Mouse (Mus musculus) hindbrain, embryonic 12.5 days (tissue): ENCODE measurements around the gene Kank4. TPM values are rescaled to one million over a fixed set of nuclear protein-coding genes. Genes with fewer than 3 reads are reported as not detected.
"Not testable (repeated sequence)": the region's sequence is repeated elsewhere in the genome, so short reads cannot be mapped to it uniquely, and the experiment has no call there.

Experiments
- ATAC-seq: fragments of 200-750 bp; cut with Nextera tagmentation; 2 replicates; pipeline ENCODE4 v1.8.0; 2017; ENCODE audit warnings: moderate TSS enrichment; ENCODE audit not compliant: low FRiP score
- H3K27ac ChIP-seq: fragments of 300-500 bp; sonication (generic); 2 replicates; pipeline ENCODE4 v1.5.1; 2016; ENCODE audit warnings: mild to moderate bottlenecking
- H3K27me3 ChIP-seq: fragments of 300-500 bp; sonication (generic); 2 replicates; pipeline ENCODE4 v1.6.1; 2016; ENCODE audit warnings: mild to moderate bottlenecking
- H3K36me3 ChIP-seq: fragments of 300-500 bp; sonication (generic); 2 replicates; pipeline ENCODE4 v1.6.1; 2016; ENCODE audit warnings: mild to moderate bottlenecking
- H3K4me1 ChIP-seq: fragments of 300-500 bp; sonication (generic); 2 replicates; pipeline ENCODE4 v1.6.1; 2016
- H3K4me2 ChIP-seq: fragments of 300-500 bp; sonication (generic); replicated peaks from 2 replicates; pipeline ENCODE4 v1.6.1; 2016; ENCODE audit warnings: mild to moderate bottlenecking
- H3K4me3 ChIP-seq: fragments of 300-500 bp; sonication (generic); 2 replicates; pipeline ENCODE4 v1.5.1; 2016; ENCODE audit warnings: mild to moderate bottlenecking
- H3K9ac ChIP-seq: fragments of 300-500 bp; sonication (generic); 2 replicates; pipeline ENCODE4 v1.6.1; 2016; ENCODE audit warnings: mild to moderate bottlenecking, moderate library complexity
- H3K9me3 ChIP-seq: fragments of 300-500 bp; sonication (generic); replicated peaks from 2 replicates; pipeline ENCODE4 v1.6.1; 2016; ENCODE audit warnings: mild to moderate bottlenecking
- whole genome bisulfite sequencing: fragments of 180-500 bp; shearing (Covaris S2); methylation state at CpG from one replicate; pipeline ENCODE4 v1.1.7; 2016; 5-methylcytosine and 5-hydroxymethylcytosine counted together
- polyA plus RNA-seq: library from polyadenylated mRNA; unstranded; fragments of >200 nt; fragmentation: Nextera tagmentation; extraction: Ambion mirVana; gene quantifications from 2 replicates; pipeline ENCODE4 v1.2.1, GENCODE M21; 2016

Kank4 gene
- polyA plus RNA-seq, 1 experiment from 2014 or later = 1.5 TPM

DNA sequence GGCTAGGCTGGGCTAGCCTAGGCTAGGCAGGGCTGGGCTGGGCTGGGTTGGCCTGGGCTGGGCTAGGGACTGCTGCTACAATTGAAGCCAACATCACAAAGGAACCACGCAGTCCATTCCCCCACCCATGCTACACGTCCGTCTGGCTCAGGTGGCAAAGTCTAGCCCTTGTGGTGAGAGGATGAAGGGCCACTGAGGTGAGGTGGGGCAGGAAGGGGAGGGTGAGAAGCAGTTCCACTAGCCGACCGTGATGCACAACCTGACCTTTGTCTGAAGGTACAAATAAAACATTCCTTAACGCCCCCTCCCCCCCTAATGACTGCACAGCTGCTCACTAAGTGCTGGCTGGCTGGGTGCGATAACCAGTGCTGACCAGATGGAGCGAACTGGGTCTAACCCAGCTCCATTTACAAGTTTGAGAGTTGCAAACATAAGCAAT is 28.4 kb upstream of the Kank4 start:
- no peaks in the 10 kb centered on the region for H3K9me3 ChIP-seq
- peaks cover under 1% of the 10 kb centered on the region for H3K4me1 ChIP-seq
- no peak overlapping the region for H3K9ac ChIP-seq
- no peak for ATAC-seq
- 82% methylated on average over 8 of the region's 8 CpGs for WGBS
- H3K27me3 ChIP-seq = peaks cover 4% of the 10 kb centered on the region; the same call in 1 of the 2 replicates
- H3K27ac ChIP-seq = no peak overlapping the region
- H3K4me3 ChIP-seq = no peak overlapping the region
- H3K36me3 ChIP-seq = no peaks in the 10 kb centered on the region
- no peak overlapping the region for H3K4me2 ChIP-seq

DNA sequence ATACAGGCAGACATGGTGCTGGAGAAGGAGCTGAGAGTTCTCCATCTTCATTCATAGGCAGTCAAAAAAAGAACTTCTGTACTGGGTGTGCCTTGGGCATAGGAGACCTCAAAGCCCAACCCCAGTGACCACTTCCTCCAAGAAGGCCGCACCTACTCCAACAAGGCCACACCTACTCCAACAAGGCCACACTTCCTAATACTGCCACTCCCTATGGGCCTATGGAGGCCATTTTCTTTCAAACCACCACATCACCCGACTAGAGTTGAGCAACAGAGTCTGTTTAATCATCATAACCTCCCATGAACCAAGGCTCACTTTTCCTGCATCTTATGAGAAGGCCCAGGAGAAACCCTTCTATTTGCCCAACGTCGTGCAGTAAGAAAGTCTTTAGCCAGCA is 27.9 kb upstream of the Kank4 start:
- peaks cover 4% of the 10 kb centered on the region; the same call in 1 of the 2 replicates for H3K27me3 ChIP-seq
- no peak for ATAC-seq
- no peak overlapping the region for H3K9ac ChIP-seq
- no peaks in the 10 kb centered on the region for H3K36me3 ChIP-seq
- WGBS = 88% methylated on average over 4 of the region's 4 CpGs
- peaks cover 5% of the 10 kb centered on the region for H3K4me1 ChIP-seq
- H3K4me2 ChIP-seq = no peak overlapping the region
- no peak overlapping the region for H3K27ac ChIP-seq
- H3K9me3 ChIP-seq = no peaks in the 10 kb centered on the region
- no peak overlapping the region for H3K4me3 ChIP-seq

DNA sequence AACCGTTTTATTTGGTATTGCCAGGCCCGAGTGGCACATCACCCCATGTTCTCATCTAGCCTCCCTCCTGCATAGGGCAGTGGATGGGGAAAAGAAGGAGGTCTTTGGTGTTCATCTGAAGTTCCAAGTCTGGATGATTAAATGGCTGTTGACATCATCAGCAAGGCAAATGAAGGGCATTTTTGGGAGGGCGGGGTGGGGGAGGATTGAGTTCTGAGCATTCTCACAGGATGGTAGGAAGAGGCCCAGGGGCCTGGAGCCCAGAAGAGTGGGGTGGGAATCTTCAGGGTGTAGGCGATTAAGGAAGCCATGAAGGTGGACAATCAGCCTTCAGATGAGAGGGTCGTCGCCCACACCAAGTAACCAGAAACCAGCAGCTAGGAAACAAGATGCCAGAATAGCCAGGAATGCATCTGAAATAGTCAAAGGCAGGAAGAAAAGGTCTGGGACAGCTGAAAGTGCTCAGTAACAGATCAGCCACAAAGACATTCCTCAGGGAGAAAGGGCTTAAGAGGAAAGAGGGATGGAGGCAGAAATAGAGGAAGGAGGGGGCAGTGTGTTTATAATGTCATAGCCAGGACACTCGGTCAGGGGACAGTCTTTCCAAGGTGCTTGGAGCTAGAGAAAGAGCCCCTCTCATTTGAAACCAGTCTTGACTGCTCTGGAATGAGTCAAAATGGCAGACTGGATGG is 26.7 kb upstream of the Kank4 start:
- no peak overlapping the region for H3K4me3 ChIP-seq
- H3K9ac ChIP-seq = no peak overlapping the region
- H3K27me3 ChIP-seq = peaks cover 4% of the 10 kb centered on the region; the same call in 1 of the 2 replicates
- WGBS = 77% methylated on average over 7 of the region's 7 CpGs
- ATAC-seq = no peak
- H3K27ac ChIP-seq = no peak overlapping the region
- H3K4me1 ChIP-seq = peaks cover 5% of the 10 kb centered on the region
- no peak overlapping the region for H3K4me2 ChIP-seq
- no peaks in the 10 kb centered on the region for H3K36me3 ChIP-seq
- no peaks in the 10 kb centered on the region for H3K9me3 ChIP-seq

DNA sequence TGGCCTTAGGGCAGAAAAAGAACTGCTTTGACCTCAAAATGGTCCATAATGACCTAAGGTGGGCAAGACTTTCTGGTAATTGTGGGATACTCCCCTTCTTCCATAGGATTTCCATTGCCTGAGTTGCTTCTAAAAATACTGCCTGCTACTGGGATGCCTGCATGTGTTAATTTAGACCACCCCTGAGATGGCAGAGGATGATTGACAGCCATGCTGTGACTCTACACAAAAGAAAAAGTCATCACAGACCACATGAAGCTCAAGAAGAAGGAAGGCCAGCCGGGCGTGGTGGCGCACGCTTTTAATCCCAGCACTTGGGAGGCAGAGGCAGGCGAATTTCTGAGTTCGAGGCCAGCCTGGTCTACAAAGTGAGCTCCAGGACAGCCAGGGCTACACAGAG is 23.9 kb upstream of the Kank4 start:
- H3K27ac ChIP-seq, H3K4me3 ChIP-seq, H3K9ac ChIP-seq, H3K4me2 ChIP-seq, H3K4me1 ChIP-seq, H3K27me3 ChIP-seq, ATAC-seq, H3K9me3 ChIP-seq, H3K36me3 ChIP-seq: not testable (repeated sequence)
- 71% methylated on average over 6 of the region's 6 CpGs for WGBS

DNA sequence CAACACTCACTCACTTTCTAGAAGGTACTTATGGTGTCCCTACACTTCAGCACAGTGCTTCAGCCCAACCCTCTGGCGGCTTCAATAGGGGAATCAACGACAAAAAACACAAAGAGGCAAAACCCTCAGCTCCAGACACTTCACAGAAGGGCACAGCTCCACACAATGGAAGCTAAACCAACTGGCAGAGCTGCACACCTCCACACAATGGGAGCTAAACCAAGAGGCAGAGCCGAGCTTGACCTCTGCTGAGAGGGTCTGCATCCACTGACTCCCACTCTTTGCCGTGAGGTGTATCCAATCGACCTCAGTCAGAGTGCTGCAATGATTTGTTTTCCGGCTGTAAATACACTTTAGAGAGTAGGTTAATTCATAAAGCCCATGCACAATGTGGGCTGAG is 23.2 kb upstream of the Kank4 start:
- Histone ChIP-seq H3K27me3 (peaks cover 4% of the 10 kb centered on the region; the same call in 1 of the 2 replicates), H3K4me3 (no peak overlapping the region), H3K4me1 (peaks cover 5% of the 10 kb centered on the region), H3K9me3 (no peaks in the 10 kb centered on the region), H3K4me2 (no peak overlapping the region), H3K36me3 (no peaks in the 10 kb centered on the region), H3K27ac (no peak overlapping the region), H3K9ac (no peak overlapping the region)
- WGBS = 35% methylated on average over 6 of the region's 6 CpGs
- no peak for ATAC-seq

DNA sequence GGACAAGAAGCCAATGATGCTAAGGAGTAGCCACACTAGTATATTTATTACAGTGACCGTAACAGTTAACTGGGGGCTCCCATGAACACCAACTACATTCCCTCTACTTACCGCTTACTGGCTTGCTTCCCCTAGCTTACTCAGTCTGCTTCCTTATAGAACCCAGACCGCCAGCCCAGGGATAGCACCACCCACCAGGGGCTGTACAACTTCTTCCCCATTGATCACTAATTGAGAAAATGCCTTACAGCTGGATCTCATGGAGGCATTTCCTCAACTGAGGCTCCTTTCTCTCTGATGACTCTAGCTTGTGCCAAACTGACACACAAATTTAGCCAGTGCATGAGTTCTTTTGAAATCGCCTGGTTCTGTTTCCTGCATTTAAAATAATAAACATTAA is 21.6 kb upstream of the Kank4 start:
- Histone ChIP-seq H3K36me3 (no peaks in the 10 kb centered on the region), H3K4me3 (no peak overlapping the region), H3K9me3 (no peaks in the 10 kb centered on the region), H3K27ac (no peak overlapping the region), H3K9ac (no peak overlapping the region), H3K4me2 (no peak overlapping the region), H3K4me1 (peaks cover 5% of the 10 kb centered on the region), H3K27me3 (0 out of 2 replicates have a peak, but pooled peaks cover 4% of the 10 kb centered on the region)
- 83% methylated on average over 4 of the region's 4 CpGs for WGBS
- no peak for ATAC-seq

DNA sequence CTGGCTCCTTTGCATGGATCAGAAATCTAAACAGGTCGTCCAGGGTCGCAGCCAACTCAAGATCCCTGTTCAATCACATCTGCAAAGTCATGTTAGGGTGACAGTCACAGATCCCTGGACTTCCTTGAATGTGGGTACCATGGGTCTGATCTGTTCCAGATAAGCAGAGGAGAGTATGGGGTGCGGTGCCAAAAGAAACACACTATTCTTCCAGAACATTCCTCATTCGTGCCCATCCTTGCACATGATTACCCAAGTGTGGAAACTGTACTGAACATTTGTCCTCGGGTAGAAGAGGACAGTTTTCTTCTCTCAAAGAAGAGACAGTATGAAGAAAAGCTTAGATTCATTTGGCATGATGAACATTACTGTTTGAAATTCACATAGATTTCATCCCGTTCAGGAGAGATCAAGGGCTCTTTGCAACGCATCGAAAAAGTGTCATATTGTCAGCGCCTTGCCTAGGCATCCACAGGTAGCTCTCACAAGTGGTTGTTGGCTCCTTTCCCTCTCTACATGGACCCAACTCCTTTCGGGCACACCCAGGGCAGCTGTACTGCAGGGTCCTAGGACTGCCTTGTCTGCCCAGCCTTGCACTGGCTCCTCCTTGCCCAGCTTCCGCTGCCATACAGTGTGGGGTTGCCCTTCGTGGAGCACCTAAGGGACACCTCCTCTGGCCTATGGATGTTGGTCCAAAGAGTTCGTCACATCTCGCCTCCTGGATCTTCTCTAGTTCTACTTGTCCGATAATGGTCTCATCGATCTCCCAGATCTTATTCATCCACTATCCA is 20.6 kb upstream of the Kank4 start:
- Histone ChIP-seq H3K9ac (no peak overlapping the region), H3K27me3 (0 out of 2 replicates have a peak, but pooled peaks cover 4% of the 10 kb centered on the region), H3K4me3 (no peak overlapping the region), H3K4me1 (peaks cover 5% of the 10 kb centered on the region), H3K27ac (no peak overlapping the region), H3K4me2 (no peak overlapping the region), H3K36me3 (no peaks in the 10 kb centered on the region), H3K9me3 (no peaks in the 10 kb centered on the region)
- no peak for ATAC-seq
- 93% methylated on average over 16 of the region's 16 CpGs for WGBS

DNA sequence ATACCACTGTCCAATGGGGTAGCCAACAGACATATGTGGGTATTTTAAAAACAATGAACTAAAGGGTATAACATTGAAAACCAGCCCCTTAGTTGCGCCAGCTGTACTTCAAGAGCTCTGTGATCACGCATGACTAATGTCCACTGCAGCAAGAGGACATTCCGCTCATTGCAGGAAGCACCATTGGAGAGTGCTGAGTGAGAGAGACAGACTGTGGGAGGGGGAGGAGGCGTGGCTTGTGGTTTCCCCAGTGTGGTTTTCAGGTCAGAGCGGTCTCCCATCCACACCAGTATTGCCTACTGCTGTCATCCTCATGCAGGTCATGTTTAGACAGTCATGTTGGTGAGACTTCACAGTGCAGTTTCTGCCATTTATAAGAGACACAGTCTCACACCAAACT is 19.2 kb upstream of the Kank4 start:
- 56% methylated on average over 5 of the region's 5 CpGs for WGBS

DNA sequence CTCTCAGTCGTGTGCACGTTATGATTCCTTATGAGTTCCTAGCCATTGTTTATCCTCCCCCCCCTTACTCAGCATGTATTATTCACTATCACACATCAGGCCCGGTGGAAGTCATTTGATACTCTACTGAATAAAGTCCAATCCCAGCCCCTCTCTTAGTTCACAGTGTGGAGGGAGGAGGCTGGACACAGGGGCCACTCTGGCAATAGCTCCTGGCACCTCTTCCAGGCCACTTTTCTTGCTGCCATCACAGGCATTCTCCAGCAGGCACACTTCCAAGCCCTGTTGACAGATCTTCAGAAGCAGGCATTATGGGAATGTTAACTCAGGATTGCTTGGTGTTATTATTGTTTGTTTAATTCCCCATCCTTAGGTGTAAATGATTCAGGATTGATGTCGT is 17.4 kb upstream of the Kank4 start:
- ATAC-seq = no peak
- Histone ChIP-seq H3K27me3 (no peaks in the 10 kb centered on the region), H3K36me3 (no peaks in the 10 kb centered on the region), H3K4me3 (no peak overlapping the region), H3K9ac (no peak overlapping the region), H3K4me2 (no peak overlapping the region), H3K27ac (no peak overlapping the region), H3K4me1 (no peaks in the 10 kb centered on the region), H3K9me3 (no peaks in the 10 kb centered on the region)
- WGBS = 66% methylated on average over 4 of the region's 4 CpGs

More for the DNA sequence above, 19.2 kb upstream of the Kank4 start:
- Histone ChIP-seq H3K27me3 (no peaks in the 10 kb centered on the region), H3K4me2 (no peak overlapping the region), H3K9me3 (no peaks in the 10 kb centered on the region), H3K9ac (no peak overlapping the region), H3K27ac (no peak overlapping the region), H3K36me3 (no peaks in the 10 kb centered on the region), H3K4me1 (peaks cover 5% of the 10 kb centered on the region), H3K4me3 (no peak overlapping the region)
- ATAC-seq = no peak

DNA sequence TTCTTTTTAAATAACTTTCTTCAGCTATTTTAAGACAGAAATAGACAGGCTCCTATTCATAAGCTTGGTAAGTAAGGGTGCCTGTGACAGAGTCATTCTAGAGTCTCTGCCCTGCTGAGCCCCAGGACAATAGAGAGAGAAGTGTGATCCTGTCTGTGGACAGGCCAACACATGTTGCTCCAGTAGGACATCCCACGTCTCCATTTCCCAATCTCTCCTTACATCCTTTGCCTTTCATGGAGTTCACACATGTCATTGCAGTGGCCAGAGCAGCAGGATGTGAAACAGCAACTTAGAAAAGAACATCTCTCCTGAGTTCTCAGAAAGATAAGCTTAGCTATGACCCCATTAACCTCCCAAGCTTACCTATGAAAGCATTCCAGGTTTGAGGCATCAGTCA is 14.4 kb upstream of the Kank4 start:
- no peaks in the 10 kb centered on the region for H3K4me1 ChIP-seq
- no peaks in the 10 kb centered on the region for H3K9me3 ChIP-seq
- H3K9ac ChIP-seq = no peak overlapping the region
- H3K27ac ChIP-seq = peak overlapping the region; percentile 48; the same call in 1 of the 2 replicates
- H3K4me2 ChIP-seq = no peak overlapping the region
- no peaks in the 10 kb centered on the region for H3K27me3 ChIP-seq
- no peak for ATAC-seq
- H3K4me3 ChIP-seq = no peak overlapping the region
- H3K36me3 ChIP-seq = no peaks in the 10 kb centered on the region
- WGBS = 44% methylated on average over 1 of the region's 1 CpGs

DNA sequence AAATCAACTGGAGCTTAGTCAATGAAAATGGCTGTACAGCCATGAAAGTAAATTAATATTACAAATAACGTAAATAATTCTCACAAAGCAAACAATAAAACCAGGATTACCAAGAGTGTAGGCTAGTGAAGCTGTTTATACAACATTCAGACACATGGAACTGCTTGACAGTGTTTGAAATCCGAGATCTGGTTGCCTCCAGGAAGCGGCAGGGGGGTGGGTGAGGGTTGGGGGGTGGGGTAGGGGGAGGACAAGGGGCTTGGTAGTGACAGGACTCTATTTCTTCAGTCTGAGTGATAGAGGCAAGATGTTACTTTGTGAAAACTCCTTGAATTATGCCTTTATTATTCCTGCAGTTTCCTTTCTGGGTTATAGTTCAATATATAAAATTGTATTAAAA is 9.4 kb upstream of the Kank4 start:
- Histone ChIP-seq H3K4me3 (no peak overlapping the region), H3K27ac (no peak overlapping the region), H3K27me3 (no peaks in the 10 kb centered on the region), H3K4me1 (no peaks in the 10 kb centered on the region), H3K9ac (no peak overlapping the region), H3K36me3 (no peaks in the 10 kb centered on the region), H3K4me2 (no peak overlapping the region), H3K9me3 (no peaks in the 10 kb centered on the region)
- no peak for ATAC-seq
- WGBS = 56% methylated on average over 3 of the region's 3 CpGs

DNA sequence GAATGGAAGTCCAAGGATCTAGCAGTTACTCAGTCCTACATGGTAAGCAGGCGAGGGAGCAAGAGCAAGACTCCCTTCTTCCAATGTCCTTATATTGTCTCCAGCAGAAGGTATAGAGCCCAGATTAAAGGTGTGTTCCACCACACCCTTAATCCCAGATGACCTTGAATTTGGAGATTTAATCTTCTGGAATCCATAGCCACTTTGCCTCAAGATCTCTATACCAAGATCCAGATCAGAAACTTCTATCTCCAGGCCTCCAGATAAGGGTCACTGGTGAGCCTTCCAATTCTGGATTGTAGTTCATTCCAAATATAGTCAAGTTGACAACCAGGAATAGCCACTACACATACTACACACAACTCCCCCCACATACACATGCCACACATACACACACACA is 6.4 kb upstream of the Kank4 start, which contains the start of gene I0C0044D17Rik:
I0C0044D17Rik (minus strand) TSS at position 101 of the 400 bp plus-strand sequence.
- not testable (repeated sequence) for H3K27ac ChIP-seq, ATAC-seq, H3K9me3 ChIP-seq, H3K4me2 ChIP-seq, H3K4me1 ChIP-seq, H3K36me3 ChIP-seq, H3K4me3 ChIP-seq
- H3K9ac ChIP-seq = peak within 1 kb of the TSS; percentile 38; the same call in 1 of the 2 replicates
- H3K27me3 ChIP-seq = peaks cover 16% of the 10 kb centered on the region
- WGBS = 92% methylated on average over 1 of the region's 1 CpGs
